Mouse (Mus musculus): ENCODE results near the gene Tnni3.

Gene Tnni3

GRCm38 (mm10) chr7:4521231-4522003 is 2.6 kb downstream of the Tnni3 start:
- DNase-seq (ENCODE audit: low spot score in 2 of 2): no peak

DNA sequence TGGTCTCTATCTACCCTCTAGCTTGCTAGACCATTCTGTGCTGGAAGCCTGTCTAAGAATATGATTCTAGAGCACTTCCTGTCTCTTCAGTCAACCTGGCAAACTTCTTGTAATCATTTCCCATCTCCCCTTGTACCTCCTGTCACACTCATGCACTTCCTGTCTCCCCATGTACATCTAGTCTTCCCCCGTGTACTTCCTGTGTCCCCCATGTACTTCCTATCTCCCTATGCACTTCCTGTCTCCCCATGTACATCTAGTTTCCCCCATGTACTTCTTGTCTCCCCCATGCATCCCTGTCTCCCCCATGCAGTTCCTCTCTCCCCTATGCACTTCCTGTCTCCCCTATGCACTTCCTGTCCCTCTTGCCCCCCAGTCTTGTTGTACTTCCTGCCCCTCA is 5.5 kb downstream of the Tnni3 start:
- no peak for DNase-seq (ENCODE audit: low spot score in 2 of 2)

- DNase-seq (ENCODE audit: low spot score in 2 of 2): no peak
Observed at GRCm38 (mm10) chr7:4516332-4517050, 7.5 kb downstream of the Tnni3 start, which contains the start of gene Tnnt1. Gene Tnnt1 (minus strand): TSS chr7:4516382.

- no peak for DNase-seq (ENCODE audit: low spot score in 2 of 2)
Observed at GRCm38 (mm10) chr7:4515853-4516252, 8.2 kb downstream of the Tnni3 start.

DNA sequence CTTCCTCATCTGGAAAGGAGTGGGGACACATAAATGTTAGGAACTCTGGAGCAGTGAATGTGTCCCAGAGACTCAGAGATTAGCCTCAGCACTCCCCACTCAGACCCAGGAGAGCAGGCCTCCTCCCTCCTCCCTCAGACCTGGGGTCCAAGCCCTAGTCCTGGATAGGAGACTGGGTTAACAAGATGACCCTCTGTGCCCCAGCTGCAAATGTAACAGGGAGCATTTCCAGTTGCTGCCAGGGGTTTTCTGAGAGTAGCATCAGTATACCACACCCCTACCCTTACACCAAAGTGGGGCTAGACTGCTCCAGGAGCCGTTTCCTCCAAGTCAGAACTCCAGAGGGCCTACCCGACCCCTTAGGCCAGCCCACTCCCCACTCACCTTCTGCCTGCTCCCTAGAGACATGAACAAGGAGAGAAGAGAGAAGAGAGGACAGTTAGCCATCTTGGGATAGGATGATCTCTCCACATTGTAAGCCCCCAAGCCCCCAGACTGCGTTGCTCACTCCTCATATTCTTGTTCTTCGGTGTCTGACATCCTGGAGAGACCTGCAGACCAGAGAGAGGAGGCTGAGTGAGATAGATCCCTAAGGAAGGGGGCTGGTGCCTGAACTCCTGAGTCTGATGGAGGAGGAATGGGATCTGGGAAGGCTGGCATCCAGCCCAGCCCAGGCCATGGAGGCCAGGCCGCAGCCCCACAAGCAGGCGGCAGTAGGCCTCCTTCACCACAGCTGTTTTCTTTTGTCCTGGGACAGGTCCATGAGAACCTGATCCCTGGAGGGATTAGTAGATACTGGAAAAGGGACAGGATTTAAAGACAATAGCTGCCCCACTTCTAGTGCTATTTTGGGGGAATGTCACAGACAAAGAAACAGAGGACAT is 10.0 kb downstream of the Tnni3 start:
- DNase-seq (ENCODE audit: low spot score in 2 of 2): no peak

- no peak for DNase-seq (ENCODE audit: low spot score in 2 of 2)
Observed at GRCm38 (mm10) chr7:4513236-4513635, 10.8 kb downstream of the Tnni3 start.

DNA sequence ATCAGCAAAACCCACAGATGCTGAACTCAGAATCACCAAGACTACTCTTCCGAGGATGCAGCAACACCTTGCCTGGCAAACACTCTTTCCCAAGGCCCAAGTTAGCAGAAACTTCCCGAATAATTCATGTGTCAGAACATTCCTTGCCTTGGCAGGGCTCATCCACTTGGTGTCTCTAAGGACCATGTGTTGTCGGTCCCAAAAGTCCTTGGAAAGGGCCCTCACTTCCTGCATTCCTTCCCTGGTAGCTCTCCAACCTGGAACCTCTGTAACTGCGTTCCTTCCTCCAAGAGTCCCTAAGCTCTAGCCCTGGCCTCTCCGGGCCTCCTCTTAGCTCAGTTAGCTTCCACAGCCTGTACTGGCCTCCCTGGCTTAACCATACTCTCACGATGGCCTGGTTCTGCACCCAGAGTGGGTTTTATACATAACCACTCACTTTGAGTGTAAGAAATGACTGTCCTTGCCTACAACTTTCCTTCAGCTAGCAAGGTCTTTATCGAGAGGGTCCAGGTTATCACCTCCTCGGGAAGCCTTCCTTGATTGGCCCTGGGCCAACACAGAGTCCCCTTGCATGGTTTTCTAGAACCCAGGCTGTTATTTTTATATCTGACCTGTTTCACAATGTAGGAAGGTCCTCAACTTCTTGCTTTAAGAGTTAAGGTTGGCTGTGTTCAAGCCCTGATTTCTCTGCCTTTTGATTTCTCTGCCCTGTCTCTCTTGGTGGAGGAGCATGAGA is 12.4 kb downstream of the Tnni3 start:
- no peak for DNase-seq (ENCODE audit: low spot score in 2 of 2)

- DNase-seq (ENCODE audit: low spot score in 2 of 2): no peak
Observed at GRCm38 (mm10) chr7:4509863-4510608, 14.0 kb downstream of the Tnni3 start.

- DNase-seq (ENCODE audit: low spot score in 2 of 2): no peak
Observed at GRCm38 (mm10) chr7:4508739-4509116, 15.3 kb downstream of the Tnni3 start.

GRCm38 (mm10) chr7:4508062-4508738 is 15.8 kb downstream of the Tnni3 start:
- no peak for DNase-seq (ENCODE audit: low spot score in 2 of 2)

DNA sequence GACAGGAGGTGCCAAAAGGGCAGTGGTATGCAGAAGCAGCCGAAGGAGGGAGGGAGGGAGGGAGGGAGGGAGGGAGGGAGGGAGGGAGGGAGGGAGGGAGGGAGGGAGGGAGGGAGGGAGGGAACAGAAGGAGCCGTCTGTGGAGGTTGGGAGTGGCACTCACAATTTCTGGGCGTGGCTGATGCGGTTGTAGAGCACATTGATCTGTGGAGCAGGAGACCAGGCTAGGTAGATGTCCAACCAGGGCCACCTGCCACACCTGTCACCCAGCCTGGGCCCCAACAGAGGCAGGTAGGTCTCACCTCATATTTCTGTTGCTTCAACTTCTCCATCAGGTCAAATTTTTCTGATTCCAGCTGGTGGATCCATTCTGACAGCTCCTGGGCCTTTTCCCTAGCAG is 16.8 kb downstream of the Tnni3 start:
- DNase-seq (ENCODE audit: low spot score in 2 of 2): no peak

DNA sequence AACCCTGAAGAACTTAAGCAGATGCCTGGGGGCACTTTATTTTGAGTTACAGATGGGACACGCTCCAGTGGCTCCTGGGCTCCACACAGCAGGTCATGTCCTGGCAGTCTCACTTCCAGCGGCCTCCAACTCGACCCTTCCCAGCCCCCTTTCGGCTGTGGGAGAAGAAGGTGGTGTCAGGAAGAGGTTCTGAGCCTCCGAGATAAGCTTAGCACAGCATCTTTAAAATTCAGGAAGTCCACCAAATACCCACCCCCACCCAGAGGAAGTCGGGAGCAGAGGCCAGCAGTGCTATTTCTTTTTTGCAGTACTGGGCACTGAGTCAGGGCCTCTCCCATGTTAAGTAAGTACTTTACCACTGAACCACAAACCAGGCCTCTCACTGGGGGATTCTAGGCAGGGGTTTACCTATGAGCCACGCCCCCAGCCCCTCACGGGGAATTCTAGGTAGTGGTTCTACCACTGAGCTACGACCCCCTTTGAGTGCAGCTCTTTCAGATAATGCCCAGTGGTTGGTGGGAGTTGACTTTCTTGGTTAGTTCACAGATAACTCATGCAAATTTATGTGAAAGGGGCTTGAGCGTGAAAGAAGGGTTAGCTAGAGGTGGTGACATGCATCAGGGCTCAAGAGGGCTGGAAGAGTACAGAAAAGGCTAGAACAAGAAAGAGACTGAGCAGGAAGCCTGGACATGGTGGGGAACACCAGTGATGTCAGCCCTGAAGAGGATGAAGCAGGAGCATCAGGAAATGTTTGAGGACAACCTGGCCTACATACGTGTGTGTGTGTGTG is 19.2 kb downstream of the Tnni3 start:
- DNase-seq (ENCODE audit: low spot score in 2 of 2): no peak

GRCm38 (mm10) chr7:4503858-4504257 is 20.2 kb downstream of the Tnni3 start:
- no peak for DNase-seq (ENCODE audit: low spot score in 2 of 2)

DNA sequence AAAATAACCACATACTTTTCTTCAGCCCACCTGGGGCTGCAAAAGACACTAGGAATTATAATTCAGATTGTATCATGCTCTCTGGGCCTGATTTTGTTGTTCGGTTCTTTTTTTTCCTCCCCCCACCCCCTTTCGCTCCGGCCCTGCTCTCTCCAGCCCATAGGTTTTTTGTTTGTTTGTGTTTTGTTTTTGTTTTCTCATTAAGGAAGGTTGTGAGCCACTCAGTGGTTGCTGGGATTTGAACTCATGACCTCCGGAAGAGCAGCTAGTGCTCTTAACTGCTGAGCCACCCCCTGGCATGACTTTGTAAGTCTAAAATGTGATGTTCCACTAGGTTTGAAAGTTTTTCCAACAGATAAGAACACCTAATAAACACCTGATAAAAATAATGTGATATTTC is 20.9 kb downstream of the Tnni3 start:
- DNase-seq (ENCODE audit: low spot score in 2 of 2): no peak

DNA sequence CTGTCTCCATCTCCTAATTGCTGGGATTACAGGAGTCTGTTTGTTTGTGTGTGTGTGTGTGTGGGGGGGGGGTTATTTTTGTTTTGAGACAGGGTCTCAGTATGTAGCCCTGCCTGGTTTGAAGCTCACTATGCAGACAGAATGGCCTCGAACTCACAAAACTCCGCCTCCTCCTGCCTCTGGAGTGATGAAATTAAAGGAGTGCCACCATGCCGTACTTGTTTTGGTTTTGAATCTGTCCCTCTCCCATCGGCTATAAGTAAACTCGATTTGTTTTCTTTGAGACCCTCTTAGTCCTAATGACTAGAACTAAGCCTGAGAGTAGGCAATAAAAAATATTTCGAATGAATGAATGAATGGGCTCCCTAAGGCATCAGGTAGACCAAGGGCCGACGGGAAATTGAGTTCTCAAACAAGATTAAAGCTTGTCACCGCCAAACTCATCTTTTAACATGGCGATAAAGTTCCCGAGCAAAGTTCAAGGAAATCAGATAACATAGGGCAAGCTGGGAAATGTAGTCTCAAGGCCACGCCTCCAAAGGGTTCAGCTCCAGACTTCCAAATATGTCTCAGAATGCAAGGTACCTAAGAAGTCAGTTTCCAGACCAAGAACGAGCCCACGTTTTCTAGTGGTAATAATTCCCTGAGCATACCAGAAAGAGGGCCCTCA is 21.5 kb downstream of the Tnni3 start:
- DNase-seq (ENCODE audit: low spot score in 2 of 2): peak in 1 of 2 experiments; percentile 36

- peak; percentile 89 to 94 for DNase-seq (ENCODE audit: low spot score in 2 of 2)
Observed at GRCm38 (mm10) chr7:4501558-4502397, 22.3 kb downstream of the Tnni3 start, which contains the start of gene Ppp1r12c. Gene Ppp1r12c (minus strand): TSS chr7:4501680.

GRCm38 (mm10) chr7:4500892-4501471 is 23.0 kb downstream of the Tnni3 start:
- peak in 1 of 2 experiments; percentile 36 for DNase-seq (ENCODE audit: low spot score in 2 of 2)
